Mouse (Mus musculus): ENCODE results near the gene Hes3.

- TF ChIP-seq CTCF (IDR thresholded peaks at IDR 0.05; ENCODE audit: borderline replicate concordance, insufficient read depth, low read length) (no peak), POLR2A (IDR thresholded peaks at IDR 0.05; ENCODE audit: low read depth, low read length) (no peak)
These were observed 1.1 kb downstream of the Hes3 start for GRCm38 (mm10) chr4:152290385-152290784.

Data from embryonic fibroblast, embryonic 13.5 days (primary cell).